Mouse (Mus musculus) heart, postnatal 0 days (tissue): ENCODE results near the gene Ephb1.

Source experiments
- CTCF ChIP-seq: IDR thresholded peaks from 2 replicates; pipeline ENCODE4 v1.5.1; 2016; ENCODE audit warnings: antibody characterized with exemption, control low read depth, low read depth
- EP300 ChIP-seq: IDR thresholded peaks from 2 replicates; pipeline ENCODE4 v1.6.1; 2016; ENCODE audit warnings: antibody characterized with exemption, low read depth

- no peak for TF ChIP-seq CTCF
- TF ChIP-seq EP300: no peak
Measured at GRCm38 (mm10) chr9:101942058-101942669, 412.3 kb downstream of the Ephb1 start.
